Mouse (Mus musculus) stomach, postnatal 0 days (tissue): ENCODE data around the gene Acsl1.

ENCODE experiments used
- CTCF ChIP-seq: IDR thresholded peaks from 2 replicates; pipeline ENCODE4 v1.5.1; 2016; ENCODE audit warnings: antibody characterized with exemption, low read depth, mild to moderate bottlenecking, moderate library complexity
- EP300 ChIP-seq: optimal IDR thresholded peaks from 2 replicates; pipeline ENCODE3; 2016; ENCODE audit warnings: antibody characterized with exemption

DNA sequence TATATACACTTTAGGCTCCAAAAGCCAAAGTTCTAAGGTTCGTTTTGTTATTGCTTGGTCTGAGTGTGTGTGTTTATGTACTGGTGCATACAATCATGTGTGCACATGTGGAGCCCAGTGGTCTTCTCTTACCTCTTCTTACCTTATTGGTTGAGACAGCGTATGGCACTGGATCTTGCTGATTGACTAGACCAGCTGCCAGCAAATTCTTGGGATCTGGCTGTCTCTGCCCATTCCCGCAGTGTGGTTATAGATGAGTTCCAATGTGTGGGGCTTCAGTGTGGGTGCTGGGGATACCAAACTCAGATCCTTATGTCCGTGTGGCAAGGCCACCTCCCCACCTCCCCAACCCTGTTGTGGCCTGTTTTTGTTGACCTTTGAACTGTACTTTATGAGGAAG is 21.8 kb upstream of the Acsl1 start:
- no peak for TF ChIP-seq EP300
- no peak for TF ChIP-seq CTCF
